Mouse (Mus musculus): ENCODE data around the gene Accsl.

DNA sequence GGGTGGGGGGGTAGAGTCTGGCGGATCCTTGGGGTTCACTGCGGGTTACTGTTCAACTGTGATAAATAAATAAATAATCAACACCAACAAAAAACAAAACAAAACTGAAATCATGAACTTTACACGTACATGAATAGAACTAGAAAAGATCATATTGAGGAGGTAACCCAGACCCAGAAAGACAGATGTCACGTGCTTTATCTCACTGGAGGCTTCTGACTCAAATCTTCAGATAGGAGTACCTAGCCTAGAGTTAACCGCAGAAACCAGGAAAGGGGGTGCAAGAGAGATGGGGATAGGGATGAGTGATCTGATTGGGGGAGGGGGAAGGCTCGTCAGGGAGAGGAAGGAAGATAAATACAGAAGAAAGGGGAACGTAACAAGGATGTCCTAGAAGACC lies 20.1 kb upstream of the Accsl start:
- TF ChIP-seq CTCF (conservative IDR thresholded peaks at IDR 0.05; ENCODE audit: insufficient read depth, insufficient read length, low read depth, low read length) (no peak), POLR2A (IDR thresholded peaks at IDR 0.05; ENCODE audit: low read depth, low read length) (no peak)

Data from kidney, adult 2 months (tissue).